Mouse (Mus musculus): ENCODE results near the gene Clcn3.
"Not testable (repeated sequence)": the region's sequence is repeated elsewhere in the genome, so short reads cannot be mapped to it uniquely, and the experiment has no call there.

Clcn3 gene

GRCm38 (mm10) chr8:60982701-60983687, at the start of gene Clcn3:
Clcn3 (minus strand) TSS chr8:60983300.
- in situ Hi-C loops (cut with MboI; ENCODE audit: low sequenced_read_pairs), result no loop called here

GRCm38 (mm10) chr8:60996468-60996867, 13.4 kb upstream of the Clcn3 start:
- in situ Hi-C loops (cut with MboI; ENCODE audit: low sequenced_read_pairs), result no loop called here

- in situ Hi-C loops (cut with MboI; ENCODE audit: low sequenced_read_pairs), result no loop called here
These were observed 10.5 kb upstream of the Clcn3 start for GRCm38 (mm10) chr8:60993639-60993986.

GRCm38 (mm10) chr8:60992910-60993638, 10.0 kb upstream of the Clcn3 start, which contains the start of gene Nek1:
Nek1 (plus strand) TSS chr8:60993195.
- in situ Hi-C loops (cut with MboI; ENCODE audit: low sequenced_read_pairs), result no loop called here

- in situ Hi-C loops (cut with MboI; ENCODE audit: low sequenced_read_pairs), result no loop called here
These were observed 9.4 kb upstream of the Clcn3 start for GRCm38 (mm10) chr8:60992561-60992909.

GRCm38 (mm10) chr8:60984260-60985010, 1.3 kb upstream of the Clcn3 start:
- in situ Hi-C loops (cut with MboI; ENCODE audit: low sequenced_read_pairs), result not testable (repeated sequence)

GRCm38 (mm10) chr8:60983688-60984079, 584 bp upstream of the Clcn3 start:
- in situ Hi-C loops (cut with MboI; ENCODE audit: low sequenced_read_pairs), result no loop called here

- in situ Hi-C loops (cut with MboI; ENCODE audit: low sequenced_read_pairs), result no loop called here
These were observed 1.7 kb downstream of the Clcn3 start for GRCm38 (mm10) chr8:60981388-60981787.

- in situ Hi-C loops (cut with MboI; ENCODE audit: low sequenced_read_pairs), result no loop called here
These were observed 4.6 kb downstream of the Clcn3 start for GRCm38 (mm10) chr8:60978496-60978895.

GRCm38 (mm10) chr8:60976818-60977217, 6.3 kb downstream of the Clcn3 start:
- in situ Hi-C loops (cut with MboI; ENCODE audit: low sequenced_read_pairs), result no loop called here

- in situ Hi-C loops (cut with MboI; ENCODE audit: low sequenced_read_pairs), result no loop called here
These were observed 8.3 kb downstream of the Clcn3 start for GRCm38 (mm10) chr8:60974837-60975236.

- in situ Hi-C loops (cut with MboI; ENCODE audit: low sequenced_read_pairs), result no loop called here
These were observed 9.7 kb downstream of the Clcn3 start for GRCm38 (mm10) chr8:60973448-60973847.

GRCm38 (mm10) chr8:60971808-60972207, 11.3 kb downstream of the Clcn3 start:
- in situ Hi-C loops (cut with MboI; ENCODE audit: low sequenced_read_pairs), result no loop called here

- in situ Hi-C loops (cut with MboI; ENCODE audit: low sequenced_read_pairs), result no loop called here
These were observed 14.0 kb downstream of the Clcn3 start for GRCm38 (mm10) chr8:60969091-60969490.

GRCm38 (mm10) chr8:60965741-60966140, 17.4 kb downstream of the Clcn3 start:
- in situ Hi-C loops (cut with MboI; ENCODE audit: low sequenced_read_pairs), result no loop called here

GRCm38 (mm10) chr8:60965306-60965705, 17.8 kb downstream of the Clcn3 start:
- in situ Hi-C loops (cut with MboI; ENCODE audit: low sequenced_read_pairs), result no loop called here

GRCm38 (mm10) chr8:60964518-60964917, 18.6 kb downstream of the Clcn3 start:
- in situ Hi-C loops (cut with MboI; ENCODE audit: low sequenced_read_pairs), result no loop called here

- in situ Hi-C loops (cut with MboI; ENCODE audit: low sequenced_read_pairs), result no loop called here
These were observed 19.2 kb downstream of the Clcn3 start for GRCm38 (mm10) chr8:60963931-60964330.

GRCm38 (mm10) chr8:60962763-60963162, 20.3 kb downstream of the Clcn3 start:
- in situ Hi-C loops (cut with MboI; ENCODE audit: low sequenced_read_pairs), result no loop called here

GRCm38 (mm10) chr8:60956847-60957246, 26.3 kb downstream of the Clcn3 start:
- in situ Hi-C loops (cut with MboI; ENCODE audit: low sequenced_read_pairs), result no loop called here

Data from CH12F3 (cell line).